In genomic region chr3:131214841-131215240, GRCm38 (mm10) we compare ENCODE assay signal across 7 mouse cellular contexts. TPM values are rescaled to one million over a fixed set of nuclear protein-coding genes. Genes with fewer than 3 reads are reported as not detected.
A peak's percentile ranks its signal among the peaks of the same experiment; 100 is the strongest.
DNase-seq lines count a peak whose midpoint lies in the region; ATAC-seq and TF ChIP-seq lines count a peak whose summit lies in the region.

No protein-coding gene starts in this region.

- in situ Hi-C loops in CH12.LX (cut with MboI; ENCODE audit: low pct_ligation_motif_present, low pct_unique_long_range_greater_than_20kb, low sequenced_read_pairs): no loop called here

- no peak for TF ChIP-seq EP300 in CH12.LX (IDR thresholded peaks at IDR 0.05; ENCODE audit: low read length)

- no peak overlapping the region for H3K4me3 ChIP-seq in CH12.LX (replicated peaks in 1 of 3; ENCODE audit: low read depth in 2 of 3, low read length in 2 of 3, poor library complexity in 1 of 3)
- H3K4me3 ChIP-seq in kidney, embryonic 15.5 days (replicated peaks): no peak overlapping the region
- H3K4me3 ChIP-seq in midbrain, embryonic 14.5 days (replicated peaks; ENCODE audit: low read depth, low read length): no peak overlapping the region

- H3K27ac ChIP-seq in CH12.LX (ENCODE audit: insufficient read depth, low read depth): no peak overlapping the region
- no peak overlapping the region; the same call in 1 of the 2 replicates for H3K27ac ChIP-seq in kidney, embryonic 15.5 days
- no peak overlapping the region for H3K27ac ChIP-seq in midbrain, embryonic 14.5 days (replicated peaks; ENCODE audit: low read depth, low read length)

- no peaks in the 10 kb centered on the region for H3K4me1 ChIP-seq in CH12.LX (ENCODE audit: control insufficient read depth in 1 of 2, insufficient read depth in 2 of 2)
- peaks cover 12% of the 10 kb centered on the region for H3K4me1 ChIP-seq in kidney, embryonic 15.5 days
- H3K4me1 ChIP-seq in midbrain, embryonic 14.5 days (ENCODE audit: control insufficient read depth, insufficient read depth, low read length): no peaks in the 10 kb centered on the region

- peak; percentile 41 to 47 for DNase-seq in layer of hippocampus, postnatal 10 days (ENCODE audit: low spot score in 2 of 2)
- DNase-seq in layer of hippocampus, postnatal 14 days (ENCODE audit: low spot score in 2 of 2): no peak
- DNase-seq in CH12.LX (ENCODE audit: extremely low read depth) (peak; percentile 32), adipocyte (ENCODE audit: low spot score) (peak; percentile 18)
- DNase-seq in midbrain, embryonic 14.5 days: peak; percentile 31
- DNase-seq in cerebellum, adult 9-10 months: no peak

- no peak overlapping the region for H3K4me2 ChIP-seq in CH12.LX (ENCODE audit: insufficient read depth, low read depth, poor library complexity, severe bottlenecking)
- H3K4me2 ChIP-seq in kidney, embryonic 15.5 days: no peak overlapping the region
- no peak overlapping the region for H3K4me2 ChIP-seq in midbrain, embryonic 14.5 days (ENCODE audit: low read length)

- dilution Hi-C loops in CH12.LX (cut with MboI; ENCODE audit: extremely low pct_ligation_motif_present, extremely low pct_unique_long_range_greater_than_20kb, low sequenced_read_pairs): no loop called here

- 57% methylated on average over 9 of the region's 9 CpGs for WGBS in kidney, embryonic 15.5 days
- 65% methylated on average over 9 of the region's 9 CpGs for WGBS in midbrain, embryonic 14.5 days

- TF ChIP-seq CTCF in CH12.LX (conservative IDR thresholded peaks at IDR 0.05 in 1 of 2, IDR thresholded peaks at IDR 0.05 in 1 of 2; ENCODE audit: low read depth in 2 of 2, low read length in 2 of 2): peak; percentile 73 to 93

- peaks cover 2% of the 10 kb centered on the region for H3K9me3 ChIP-seq in CH12.LX (replicated peaks; ENCODE audit: low read length)
- no peaks in the 10 kb centered on the region for H3K9me3 ChIP-seq in kidney, embryonic 15.5 days (replicated peaks)
- H3K9me3 ChIP-seq in midbrain, embryonic 14.5 days (ENCODE audit: control insufficient read depth, low read length): no peaks in the 10 kb centered on the region

- H3K9ac ChIP-seq in CH12.LX (ENCODE audit: insufficient read depth, low read depth): no peak overlapping the region
- H3K9ac ChIP-seq in kidney, embryonic 15.5 days: no peak overlapping the region
- no peak overlapping the region for H3K9ac ChIP-seq in midbrain, embryonic 14.5 days (replicated peaks; ENCODE audit: low read length)

- H3K79me2 ChIP-seq in CH12.LX (replicated peaks; ENCODE audit: control insufficient read depth, extremely low read depth, insufficient read depth, poor library complexity, severe bottlenecking): no peaks in the 10 kb centered on the region

- no peak for TF ChIP-seq POLR2A in CH12.LX (IDR thresholded peaks at IDR 0.05; ENCODE audit: low read depth, low read length)

- TF ChIP-seq RAD21 in CH12.LX (IDR thresholded peaks at IDR 0.05; ENCODE audit: low read depth, low read length): peak; percentile 52

- peaks cover 11% of the 10 kb centered on the region for H3K27me3 ChIP-seq in CH12.LX (replicated peaks)
- no peaks in the 10 kb centered on the region for H3K27me3 ChIP-seq in kidney, embryonic 15.5 days
- no peaks in the 10 kb centered on the region for H3K27me3 ChIP-seq in midbrain, embryonic 14.5 days (ENCODE audit: control insufficient read depth, insufficient read depth, low read length)

- ATAC-seq in kidney, embryonic 15.5 days (replicated peaks; ENCODE audit: low FRiP score): 0 out of 2 replicates have a peak, but pooled peaks have one; percentile 52
- no peak for ATAC-seq in midbrain, embryonic 14.5 days (ENCODE audit: low FRiP score, low TSS enrichment)

- H3K36me3 ChIP-seq in CH12.LX (replicated peaks in 1 of 2; ENCODE audit: control insufficient read depth in 1 of 2, insufficient read depth in 1 of 2, low read length in 1 of 2): peaks cover 0 to 15% of the 10 kb centered on the region in 2 experiments
- H3K36me3 ChIP-seq in kidney, embryonic 15.5 days: 0 out of 2 replicates have a peak, but pooled peaks cover 2% of the 10 kb centered on the region
- no peaks in the 10 kb centered on the region; the same call in 1 of the 2 replicates for H3K36me3 ChIP-seq in midbrain, embryonic 14.5 days (ENCODE audit: control insufficient read depth, insufficient read depth, low read length)

TF ChIP-seq in CH12.LX, 34 proteins besides CTCF, POLR2A, EP300 and RAD21:
- TF ChIP-seq CHD1 (IDR thresholded peaks at IDR 0.05; ENCODE audit: low read depth, low read length): no peak
- TF ChIP-seq SMC3 (IDR thresholded peaks at IDR 0.05; ENCODE audit: low read depth, low read length): peak; percentile 69
- no peak for TF ChIP-seq PAX5 (IDR thresholded peaks at IDR 0.05; ENCODE audit: low read length)

RNA-seq across cellular contexts. Expression of gene Hadh, which starts 57.1 kb away (rescaled TPM):
- total RNA-seq in layer of hippocampus, postnatal 10 days (2021): 10 to 100 TPM; 25.9 to 28.4 TPM
- total RNA-seq in layer of hippocampus, postnatal 14 days (2021): 10 to 100 TPM; 27.1 to 30.9 TPM
- total RNA-seq in CH12.LX (2012; rRNA removed) (46.9 and 49.5 TPM in 2 replicates), CH12.LX (2014; rRNA removed) (41.0 and 42.3 TPM in 2 replicates)
- 65.2 and 73.4 TPM in 2 replicates for polyA plus RNA-seq in CH12.LX (2012; ENCODE audit: insufficient read length, low read depth)
- 125 and 130 TPM in 2 replicates for polyA plus RNA-seq in kidney, embryonic 15.5 days (2015; fragmentation: Nextera tagmentation; extraction: Ambion mirVana)
- polyA plus RNA-seq in midbrain, embryonic 14.5 days (2014; fragmentation: Nextera tagmentation; extraction: Ambion mirVana): 20.8 and 26.5 TPM in 2 replicates

Comparison
In these comparisons a context has a peak if more than half of its experiments do, and no peak if none do; other contexts are left out.
1. DNase-seq: peak in layer of hippocampus, postnatal 10 days (2 of 2), CH12.LX (single experiment), adipocyte (single experiment) and midbrain, embryonic 14.5 days (single experiment); none in layer of hippocampus, postnatal 14 days (0 of 2) and cerebellum, adult 9-10 months (single experiment).